Comparison of ENCODE assay signal across 26 mouse cellular contexts in genomic region chrX:57196319-57196718, GRCm38 (mm10). TPM values are rescaled to one million over a fixed set of nuclear protein-coding genes. Genes with fewer than 3 reads are reported as not detected.
DNase-seq lines count a peak whose midpoint lies in the region; ATAC-seq and TF ChIP-seq lines count a peak whose summit lies in the region.
"Had no signal": no experiment of that assay in that cellular context is flagged by ENCODE, and none has a peak within 500 bp of the region (broad histone marks: within the 10 kb centered on the region; RNA-seq: fewer than 3 reads in every experiment).

No protein-coding gene starts in this region.

- H3K36me3 ChIP-seq in CH12.LX (replicated peaks in 1 of 2; ENCODE audit: control insufficient read depth in 1 of 2, insufficient read depth in 1 of 2, low read length in 1 of 2) = no peaks in the 10 kb centered on the region
- H3K36me3 ChIP-seq in midbrain, embryonic 11.5 days (ENCODE audit: control insufficient read depth, insufficient read depth, low read length) = no peaks in the 10 kb centered on the region
- H3K36me3 ChIP-seq in midbrain, embryonic 10.5 days = no peaks in the 10 kb centered on the region
- H3K36me3 ChIP-seq: embryonic facial prominence, embryonic 10.5 days; forebrain, embryonic 15.5 days; heart, embryonic 15.5 days; hindbrain, embryonic 12.5 days; intestine, embryonic 15.5 days; limb, embryonic 10.5 days; liver, embryonic 12.5 days; midbrain, embryonic 12.5 days had no signal

- no peaks in the 10 kb centered on the region for H3K9me3 ChIP-seq in CH12.LX (replicated peaks; ENCODE audit: low read length)
- H3K9me3 ChIP-seq in midbrain, embryonic 11.5 days (ENCODE audit: control insufficient read depth, low read length) = no peaks in the 10 kb centered on the region
- no peaks in the 10 kb centered on the region for H3K9me3 ChIP-seq in midbrain, embryonic 10.5 days (replicated peaks)
- H3K9me3 ChIP-seq: embryonic facial prominence, embryonic 10.5 days; forebrain, embryonic 15.5 days; heart, embryonic 15.5 days; hindbrain, embryonic 12.5 days; intestine, embryonic 15.5 days; limb, embryonic 10.5 days; liver, embryonic 12.5 days; midbrain, embryonic 12.5 days had no signal

- peaks cover 5 to 11% of the 10 kb centered on the region in 2 experiments; a peak in 2 of 4 replicates for H3K4me1 ChIP-seq in CH12.LX (ENCODE audit: control insufficient read depth in 1 of 2, insufficient read depth in 2 of 2)
- no peaks in the 10 kb centered on the region for H3K4me1 ChIP-seq in midbrain, embryonic 11.5 days (ENCODE audit: control insufficient read depth, insufficient read depth, low read length)
- H3K4me1 ChIP-seq in midbrain, embryonic 10.5 days = no peaks in the 10 kb centered on the region
- H3K4me1 ChIP-seq: embryonic facial prominence, embryonic 10.5 days; forebrain, embryonic 15.5 days; heart, embryonic 15.5 days; hindbrain, embryonic 12.5 days; intestine, embryonic 15.5 days; limb, embryonic 10.5 days; liver, embryonic 12.5 days; midbrain, embryonic 12.5 days had no signal

- dilution Hi-C loops in CH12.LX (cut with MboI; ENCODE audit: extremely low pct_ligation_motif_present, extremely low pct_unique_long_range_greater_than_20kb, low sequenced_read_pairs) = no loop called here

- in situ Hi-C loops in CH12.LX (cut with MboI; ENCODE audit: low pct_ligation_motif_present, low pct_unique_long_range_greater_than_20kb, low sequenced_read_pairs) = no loop called here

- TF ChIP-seq POLR2A in CH12.LX (IDR thresholded peaks at IDR 0.05; ENCODE audit: low read depth, low read length) = peak; percentile 34; the same call in 1 of the 2 replicates

- TF ChIP-seq CTCF in CH12.LX (conservative IDR thresholded peaks at IDR 0.05 in 1 of 2, IDR thresholded peaks at IDR 0.05 in 1 of 2; ENCODE audit: low read depth in 2 of 2, low read length in 2 of 2) = no peak

- no peak; the same call in 1 of the 2 replicates for TF ChIP-seq EP300 in CH12.LX (IDR thresholded peaks at IDR 0.05; ENCODE audit: low read length)

- H3K27ac ChIP-seq in CH12.LX (ENCODE audit: insufficient read depth, low read depth) = peak overlapping the region; percentile 90
- H3K27ac ChIP-seq in midbrain, embryonic 11.5 days (ENCODE audit: low read depth, low read length) = no peak overlapping the region
- H3K27ac ChIP-seq in midbrain, embryonic 10.5 days (replicated peaks) = no peak overlapping the region
- H3K27ac ChIP-seq: embryonic facial prominence, embryonic 10.5 days; forebrain, embryonic 15.5 days; heart, adult 2 months; heart, embryonic 15.5 days; hindbrain, embryonic 12.5 days; intestine, embryonic 15.5 days; limb, embryonic 10.5 days; liver, embryonic 12.5 days; midbrain, embryonic 12.5 days had no signal

- no peak overlapping the region for H3K4me3 ChIP-seq in CH12.LX (replicated peaks in 1 of 3; ENCODE audit: low read depth in 2 of 3, low read length in 2 of 3, poor library complexity in 1 of 3)
- no peak overlapping the region for H3K4me3 ChIP-seq in midbrain, embryonic 11.5 days (ENCODE audit: low read depth, low read length)
- no peak overlapping the region for H3K4me3 ChIP-seq in midbrain, embryonic 10.5 days
- H3K4me3 ChIP-seq: embryonic facial prominence, embryonic 10.5 days; erythroblast, embryonic 14.5 days; forebrain, embryonic 15.5 days; heart, adult 2 months; heart, embryonic 15.5 days; hindbrain, embryonic 12.5 days; intestine, embryonic 15.5 days; limb, embryonic 10.5 days; liver, embryonic 12.5 days; midbrain, embryonic 12.5 days had no signal

- H3K79me2 ChIP-seq in CH12.LX (replicated peaks; ENCODE audit: control insufficient read depth, extremely low read depth, insufficient read depth, poor library complexity, severe bottlenecking) = no peaks in the 10 kb centered on the region

- 87% methylated on average over 9 of the region's 9 CpGs for WGBS in midbrain, embryonic 11.5 days
- whole genome bisulfite sequencing in midbrain, embryonic 10.5 days = 86% methylated on average over 9 of the region's 9 CpGs

- TF ChIP-seq RAD21 in CH12.LX (IDR thresholded peaks at IDR 0.05; ENCODE audit: low read depth, low read length) = no peak

- H3K9ac ChIP-seq in CH12.LX (ENCODE audit: insufficient read depth, low read depth) = peak overlapping the region; percentile 48
- no peak overlapping the region for H3K9ac ChIP-seq in midbrain, embryonic 11.5 days (ENCODE audit: low read length)
- H3K9ac ChIP-seq: forebrain, embryonic 15.5 days; heart, embryonic 15.5 days; hindbrain, embryonic 12.5 days; intestine, embryonic 15.5 days; liver, embryonic 12.5 days; midbrain, embryonic 12.5 days had no signal

- DNase-seq in lung, postnatal 36 days = peak; percentile 2
- no peak for DNase-seq in lung, postnatal 10 days
- peak; percentile 60 for DNase-seq in CH12.LX (ENCODE audit: extremely low read depth)
- DNase-seq in thymus, postnatal 14 days = peak; percentile 39
- no peak for DNase-seq in midbrain, embryonic 11.5 days (ENCODE audit: low spot score, missing footprints)
- DNase-seq in midbrain, embryonic 10.5 days (ENCODE audit: low spot score) = no peak
- no peak for DNase-seq in gastrocnemius, adult 18-20 months (ENCODE audit: low spot score)
- DNase-seq: adrenal gland, adult 2 months; cerebellum, postnatal 14 days; heart, adult 2 months; retina, postnatal 1 day had no signal

- no peaks in the 10 kb centered on the region for H3K27me3 ChIP-seq in CH12.LX (replicated peaks)
- no peaks in the 10 kb centered on the region for H3K27me3 ChIP-seq in midbrain, embryonic 11.5 days (ENCODE audit: control insufficient read depth, insufficient read depth, low read length)
- H3K27me3 ChIP-seq in midbrain, embryonic 10.5 days (ENCODE audit: low read depth, poor library complexity, severe bottlenecking) = no peaks in the 10 kb centered on the region
- H3K27me3 ChIP-seq: forebrain, embryonic 15.5 days; heart, embryonic 15.5 days; hindbrain, embryonic 12.5 days; intestine, embryonic 15.5 days; liver, embryonic 12.5 days; midbrain, embryonic 12.5 days had no signal

- ATAC-seq in megakaryocyte, adult 5-6 weeks (ENCODE audit: poor library complexity, severe bottlenecking) = peak; percentile 96
- ATAC-seq in midbrain, embryonic 11.5 days (ENCODE audit: low FRiP score) = no peak
- ATAC-seq: forebrain, embryonic 15.5 days; intestine, embryonic 15.5 days; liver, embryonic 12.5 days had no signal

- H3K4me2 ChIP-seq in CH12.LX (ENCODE audit: insufficient read depth, low read depth, poor library complexity, severe bottlenecking) = peak overlapping the region; percentile 67
- no peak overlapping the region for H3K4me2 ChIP-seq in midbrain, embryonic 11.5 days
- H3K4me2 ChIP-seq: forebrain, embryonic 15.5 days; heart, embryonic 15.5 days; hindbrain, embryonic 12.5 days; intestine, embryonic 15.5 days; liver, embryonic 12.5 days; midbrain, embryonic 12.5 days had no signal

TF ChIP-seq in CH12.LX, 34 proteins besides CTCF, POLR2A, EP300 and RAD21 (continues in another document):
- TF ChIP-seq MEF2A (IDR thresholded peaks at IDR 0.05; ENCODE audit: borderline replicate concordance, low read depth, low read length) = peak; percentile 20; the same call in 1 of the 2 replicates
- no peak for TF ChIP-seq NELFE (IDR thresholded peaks at IDR 0.05; ENCODE audit: low read depth, low read length)
- no peak for TF ChIP-seq USF1 (IDR thresholded peaks at IDR 0.05; ENCODE audit: low read depth, low read length)
- TF ChIP-seq MAFK (IDR thresholded peaks at IDR 0.05; ENCODE audit: insufficient replicate concordance, low read length) = no peak
- no peak; the same call in 1 of the 2 replicates for TF ChIP-seq HCFC1 (IDR thresholded peaks at IDR 0.05; ENCODE audit: low read depth, low read length)
- TF ChIP-seq IRF4 (IDR thresholded peaks at IDR 0.05; ENCODE audit: low read depth, low read length) = no peak; the same call in 1 of the 2 replicates
- TF ChIP-seq TCF12 (IDR thresholded peaks at IDR 0.05; ENCODE audit: low read depth, low read length) = no peak
- TF ChIP-seq TBP (conservative IDR thresholded peaks at IDR 0.05; ENCODE audit: low read depth, low read length) = peak; percentile 48; the same call in 1 of the 2 replicates
- no peak for TF ChIP-seq MAX (IDR thresholded peaks at IDR 0.05; ENCODE audit: low read length)
- no peak for TF ChIP-seq JUN (IDR thresholded peaks at IDR 0.05; ENCODE audit: insufficient read depth, low read depth, low read length)
- TF ChIP-seq PAX5 (IDR thresholded peaks at IDR 0.05; ENCODE audit: low read length) = no peak
- no peak for TF ChIP-seq NRF1 (IDR thresholded peaks at IDR 0.05; ENCODE audit: low read depth, low read length)
- no peak for TF ChIP-seq MXI1 (IDR thresholded peaks at IDR 0.05; ENCODE audit: low read depth, low read length)
- no peak for TF ChIP-seq UBTF (IDR thresholded peaks at IDR 0.05; ENCODE audit: low read depth, low read length)
- TF ChIP-seq ELF1 (IDR thresholded peaks at IDR 0.05; ENCODE audit: low read depth, low read length) = peak; percentile 62
- TF ChIP-seq SMC3 (IDR thresholded peaks at IDR 0.05; ENCODE audit: low read depth, low read length) = no peak
- no peak for TF ChIP-seq ZKSCAN1 (IDR thresholded peaks at IDR 0.05; ENCODE audit: borderline replicate concordance, low read depth, low read length)
- TF ChIP-seq JUND (conservative IDR thresholded peaks at IDR 0.05; ENCODE audit: low read depth, low read length) = no peak
- no peak for TF ChIP-seq KAT2A (IDR thresholded peaks at IDR 0.05; ENCODE audit: insufficient replicate concordance, low read length)
- TF ChIP-seq ETS1 (conservative IDR thresholded peaks at IDR 0.05; ENCODE audit: low read depth, low read length) = peak; percentile 51
- no peak for TF ChIP-seq CHD1 (IDR thresholded peaks at IDR 0.05; ENCODE audit: low read depth, low read length)
- TF ChIP-seq ZNF384 (IDR thresholded peaks at IDR 0.05; ENCODE audit: low read depth, low read length) = no peak
- no peak for TF ChIP-seq MYC (IDR thresholded peaks at IDR 0.05; ENCODE audit: low read depth, low read length)
- TF ChIP-seq SIN3A (IDR thresholded peaks at IDR 0.05; ENCODE audit: low read length) = no peak
- no peak for TF ChIP-seq GABPA (IDR thresholded peaks at IDR 0.05; ENCODE audit: insufficient replicate concordance, low read depth, low read length)
- no peak for TF ChIP-seq ZC3H11A (IDR thresholded peaks at IDR 0.05; ENCODE audit: low read depth, low read length)
- TF ChIP-seq BHLHE40 (IDR thresholded peaks at IDR 0.05; ENCODE audit: low read depth, low read length) = peak; percentile 60

RNA-seq across cellular contexts. Expression of gene Cd40lg, which starts 15.6 kb away (rescaled TPM):
- total RNA-seq in CH12.LX (2012; rRNA removed) = 0.08 and 0.21 TPM in 2 replicates
- not detected in 2 replicates for total RNA-seq in CH12.LX (2014; rRNA removed)
- 0.19 TPM in 1 of 2 replicates, not detected in the other for polyA plus RNA-seq in CH12.LX (2012; ENCODE audit: insufficient read length, low read depth)
- total RNA-seq in megakaryocyte, adult 5-6 weeks (2015) = 0.29 TPM in 1 of 2 replicates, not detected in the other
- total RNA-seq in megakaryocyte, adult 5-6 weeks (2017) = not detected in 2 replicates
- polyA plus RNA-seq in midbrain, embryonic 11.5 days (2014; fragmentation: Nextera tagmentation; extraction: Ambion mirVana) = not detected in 2 replicates
- not detected in 2 replicates for polyA plus RNA-seq in midbrain, embryonic 10.5 days (2016; fragmentation: Nextera tagmentation; extraction: Ambion mirVana)
- total RNA-seq in gastrocnemius, adult 18-20 months (2021) = not detected
- total RNA-seq: adrenal gland, adult 2 months; heart, adult 2 months; left cerebral cortex, adult 18-20 months; MEL had no signal
- polyA plus RNA-seq: adrenal gland, adult 2 months; embryonic facial prominence, embryonic 10.5 days; erythroblast, embryonic 14.5 days; forebrain, embryonic 15.5 days; heart, embryonic 15.5 days; hindbrain, embryonic 12.5 days; intestine, embryonic 15.5 days; kidney, embryonic 14.5 days; limb, embryonic 10.5 days; liver, embryonic 12.5 days; lung, embryonic 16.5 days; midbrain, embryonic 12.5 days; stomach, embryonic 16.5 days had no signal

Comparison
In these comparisons a context has a peak if more than half of its experiments do, and no peak if none do; other contexts are left out.
1. DNase-seq: peak in lung, postnatal 36 days (single experiment), CH12.LX (single experiment) and thymus, postnatal 14 days (single experiment); none in lung, postnatal 10 days (single experiment), midbrain, embryonic 11.5 days (single experiment), midbrain, embryonic 10.5 days (single experiment) and gastrocnemius, adult 18-20 months (single experiment).